Mouse (Mus musculus) liver, adult (tissue): ENCODE results near the gene Mocs1.

ENCODE experiments used
- GATA4 ChIP-seq: IDR thresholded peaks from 2 replicates; pipeline ENCODE4 v1.6.1; 2014; ENCODE audit warnings: mild to moderate bottlenecking, low read length; ENCODE audit not compliant: insufficient replicate concordance

The Mocs1 gene

DNA sequence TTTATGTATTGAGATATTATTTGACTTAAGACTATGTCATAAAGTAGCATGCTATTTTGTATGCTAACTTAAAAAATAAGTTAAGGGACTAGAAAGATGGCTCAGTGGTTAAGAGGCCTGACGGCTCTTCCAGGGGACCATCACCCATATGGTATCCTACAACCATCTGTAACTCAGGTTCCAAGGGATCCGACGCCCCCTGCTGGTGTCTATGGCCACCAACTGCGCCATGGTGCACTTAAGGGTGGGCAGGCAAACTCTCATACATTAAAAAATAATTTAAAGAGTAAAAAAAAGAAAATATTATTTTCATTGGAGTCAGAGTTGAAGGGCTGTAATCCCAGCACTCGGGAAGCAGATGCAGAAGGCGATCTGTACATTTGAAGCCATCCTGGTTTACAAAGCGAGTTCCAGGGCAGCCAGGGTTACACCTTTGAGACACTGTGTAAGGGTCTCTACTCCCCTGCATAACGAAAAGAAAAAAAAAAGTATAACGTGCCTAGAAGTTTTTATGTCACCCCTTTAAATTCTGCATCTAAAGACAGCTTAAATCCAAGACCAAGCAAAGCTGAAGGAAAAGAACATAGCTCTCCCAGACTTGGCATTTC is 427 bp upstream of the Mocs1 start:
- TF ChIP-seq GATA4, result no peak

DNA sequence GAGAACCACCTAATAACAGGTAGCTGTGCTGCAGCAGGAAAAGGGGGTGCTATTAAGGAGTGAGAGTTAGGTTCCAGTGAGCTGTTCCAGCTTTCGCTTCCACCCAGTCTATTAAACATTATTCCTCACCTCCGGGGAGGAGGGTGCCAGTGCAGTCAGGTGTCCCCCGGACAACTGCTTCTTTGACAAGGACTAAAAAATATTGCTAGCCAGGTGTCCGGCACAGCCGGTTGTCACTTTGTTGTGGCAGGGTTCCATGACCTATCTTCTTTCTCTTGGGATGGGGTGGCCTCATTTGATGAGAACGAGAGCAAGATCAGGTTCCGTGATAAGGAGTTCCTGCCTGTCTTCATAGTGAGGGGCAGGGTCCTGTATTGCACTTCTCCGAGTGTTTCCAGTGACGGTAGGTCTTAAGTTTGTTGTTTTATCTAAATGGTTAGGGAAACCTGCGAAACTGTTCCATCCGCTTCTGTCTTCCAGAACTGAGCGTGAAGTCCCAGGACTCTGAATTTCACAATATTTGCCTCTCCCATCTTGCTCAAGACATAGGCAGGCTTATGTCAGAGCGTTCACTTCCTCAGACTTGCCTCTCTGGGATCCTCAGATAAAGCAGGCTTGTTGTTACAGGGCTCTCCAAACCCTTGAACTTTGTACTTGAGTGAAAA is 721 bp downstream of the Mocs1 start:
- no peak for TF ChIP-seq GATA4

DNA sequence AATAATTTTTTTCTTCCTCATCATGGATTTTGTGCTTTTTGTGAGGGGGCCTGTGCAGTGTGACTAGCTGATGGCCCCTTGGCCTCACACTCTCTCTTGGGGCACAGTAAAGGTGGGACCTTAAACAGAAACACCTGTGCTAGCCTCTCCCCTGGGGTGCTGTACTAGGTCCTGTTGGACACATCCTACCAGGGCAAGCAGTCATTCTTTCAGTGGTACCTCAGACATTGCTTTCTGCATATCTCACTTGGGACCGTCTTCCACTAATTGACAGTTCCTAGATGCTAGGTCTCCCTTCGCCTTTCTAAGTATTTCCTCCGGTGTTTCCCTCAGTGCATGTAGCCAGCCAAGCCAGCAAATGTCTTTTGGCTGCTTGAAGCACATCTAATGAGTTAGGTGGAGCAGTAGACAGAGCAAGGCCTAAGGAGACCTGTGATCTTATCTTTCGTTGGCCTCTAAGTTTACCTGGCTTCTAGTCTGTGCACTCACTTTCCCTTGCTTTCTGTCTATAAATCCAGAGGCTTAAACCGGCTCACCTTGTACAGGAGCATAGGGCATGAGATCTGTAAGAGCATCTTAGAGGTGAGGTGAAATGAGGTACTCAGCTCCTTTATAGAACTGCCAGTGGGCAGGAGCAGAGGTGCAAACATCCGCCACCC is 1.4 kb downstream of the Mocs1 start:
- TF ChIP-seq GATA4, result no peak

DNA sequence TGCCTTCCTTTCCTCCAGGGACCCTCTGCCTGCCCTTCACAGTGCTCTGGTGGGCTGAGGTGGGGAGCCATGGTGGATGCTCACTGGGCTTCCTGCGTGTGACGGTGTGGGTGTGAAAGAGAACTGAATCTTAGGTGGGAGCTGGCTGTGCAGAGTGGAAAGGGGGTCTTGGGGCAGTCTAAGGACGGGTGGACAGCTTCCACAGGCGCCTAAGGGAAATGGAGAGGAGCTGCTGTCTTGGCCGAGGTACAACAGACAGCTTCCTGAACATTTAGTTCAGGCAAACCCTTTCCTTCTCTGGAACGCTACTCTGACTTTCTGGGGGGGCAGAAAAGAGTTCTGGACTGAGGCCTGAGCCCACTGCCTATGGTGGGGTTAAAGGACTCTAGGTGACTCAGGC is 2.0 kb downstream of the Mocs1 start:
- TF ChIP-seq GATA4, result no peak

DNA sequence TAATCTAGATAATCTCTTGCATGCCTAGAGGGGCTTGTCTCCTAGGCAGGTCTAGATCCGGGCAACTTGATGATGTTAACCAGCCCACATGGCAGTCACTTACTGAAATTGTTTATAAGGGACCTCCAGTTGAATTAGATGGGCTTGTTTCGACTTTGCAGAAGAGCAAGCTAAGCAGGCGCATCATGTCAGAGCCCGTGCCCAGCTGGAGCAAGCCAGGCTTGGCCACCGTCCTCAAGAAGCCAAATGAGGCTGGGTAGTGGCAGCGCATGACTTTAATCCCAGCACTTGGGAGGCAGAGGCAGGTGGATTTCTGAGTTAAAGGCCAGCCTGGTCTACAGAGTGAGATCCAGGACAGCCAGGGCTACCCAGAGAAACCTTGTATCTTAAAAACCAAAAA is 3.0 kb downstream of the Mocs1 start:
- TF ChIP-seq GATA4, result no peak

DNA sequence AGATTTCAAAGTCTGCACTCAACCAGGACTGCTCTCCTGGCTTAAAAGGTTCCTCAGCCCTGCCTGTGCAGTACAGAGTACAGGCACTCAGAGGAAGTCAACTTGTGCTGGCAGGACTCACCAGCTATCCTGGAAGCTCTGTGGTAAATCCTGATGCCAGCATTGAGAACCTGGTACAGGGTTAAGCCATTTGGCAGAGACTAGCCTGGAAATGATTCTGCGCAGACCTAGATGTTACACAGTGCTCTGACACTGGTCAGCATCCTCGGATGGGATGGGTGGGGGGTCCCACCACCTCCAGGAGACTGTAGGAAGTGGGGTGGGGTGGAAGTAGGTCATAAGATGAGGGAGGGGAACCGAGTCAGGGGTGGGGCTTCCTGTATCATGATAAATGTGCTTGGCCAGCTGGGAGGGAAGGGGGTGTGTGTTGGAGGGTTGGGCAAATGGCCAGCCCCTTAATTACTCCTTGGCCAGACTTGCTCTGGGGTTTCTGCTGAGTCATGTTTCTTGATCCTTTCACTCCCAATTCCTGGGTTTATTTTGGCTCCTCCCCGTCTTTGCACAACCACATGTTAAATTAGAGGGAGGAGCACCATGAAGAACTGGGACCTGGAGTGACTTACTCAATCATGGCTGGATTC is 4.0 kb downstream of the Mocs1 start:
- TF ChIP-seq GATA4, result no peak

DNA sequence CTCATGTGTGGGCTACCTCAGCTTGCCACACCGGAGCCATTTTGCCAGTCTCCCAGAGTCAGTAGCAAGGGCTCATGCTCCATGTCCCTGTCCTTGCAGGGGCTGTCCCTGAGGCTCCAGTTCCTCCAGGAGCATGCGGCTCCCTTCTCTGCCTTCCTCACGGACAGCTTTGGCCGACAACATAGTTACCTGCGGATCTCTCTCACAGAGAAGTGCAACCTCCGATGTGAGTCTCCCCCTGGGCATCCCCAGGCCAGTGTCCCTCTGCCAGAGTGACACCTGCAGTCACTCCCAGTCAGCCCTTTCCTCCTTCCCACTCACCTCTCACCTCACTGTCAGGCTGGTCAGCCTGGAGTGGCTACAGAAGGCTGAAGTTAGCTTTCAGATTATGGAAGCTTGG is 4.9 kb downstream of the Mocs1 start:
- TF ChIP-seq GATA4, result no peak

DNA sequence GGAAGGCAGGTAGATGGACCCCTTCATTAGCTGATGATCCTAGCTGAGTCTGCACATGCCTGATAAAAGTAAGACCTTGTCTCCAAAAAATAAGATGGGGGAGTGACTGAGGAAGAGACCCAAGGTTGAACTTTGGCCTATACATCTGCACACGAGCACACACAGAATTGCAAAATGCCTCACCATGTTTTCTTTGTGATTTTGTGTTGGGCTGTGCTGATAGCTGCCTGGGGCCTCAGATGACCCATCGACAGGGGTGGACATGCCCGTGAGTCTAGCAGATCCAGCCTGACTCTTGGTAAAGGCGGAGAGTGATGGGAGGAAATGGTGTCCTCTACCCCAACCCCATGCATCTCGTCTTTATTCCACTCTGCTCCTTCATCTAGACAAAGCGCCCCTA is 6.1 kb downstream of the Mocs1 start:
- TF ChIP-seq GATA4, result no peak

DNA sequence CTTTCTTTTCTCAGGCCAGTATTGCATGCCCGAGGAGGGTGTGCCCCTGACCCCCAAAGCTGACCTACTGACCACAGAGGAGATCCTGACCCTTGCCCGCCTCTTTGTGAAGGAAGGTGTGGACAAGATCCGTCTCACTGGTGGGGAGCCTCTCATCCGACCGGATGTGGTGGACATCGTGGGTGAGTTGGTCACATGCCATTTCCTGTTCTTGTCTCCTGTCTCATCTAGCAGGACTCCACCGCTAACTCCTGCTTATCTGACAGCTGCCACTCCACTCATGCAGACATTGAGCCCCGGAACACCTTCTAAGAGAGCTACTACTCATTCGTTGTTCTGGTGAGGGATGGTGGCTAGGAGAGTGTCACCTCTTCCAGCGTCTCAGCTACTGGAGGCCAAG is 6.9 kb downstream of the Mocs1 start:
- TF ChIP-seq GATA4, result no peak

DNA sequence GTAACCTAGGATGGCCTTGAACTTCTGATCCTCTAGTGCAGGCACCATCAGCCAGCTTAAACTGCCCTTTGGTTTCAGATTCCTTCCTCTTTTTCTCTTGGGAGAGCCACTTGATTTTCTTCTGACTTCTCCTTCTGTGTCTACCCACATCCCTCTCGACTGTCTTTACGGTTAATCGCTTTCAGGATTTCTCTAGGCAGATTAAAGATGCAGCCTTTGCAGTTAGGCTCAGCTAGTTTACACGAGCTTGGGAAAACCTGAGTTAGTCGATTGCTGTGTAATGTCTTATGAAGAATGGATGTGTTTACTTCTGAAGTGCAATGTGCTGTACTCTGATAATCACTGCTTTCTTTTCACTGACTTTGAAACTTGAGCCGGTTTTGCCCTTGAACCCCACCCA is 8.5 kb downstream of the Mocs1 start:
- no peak for TF ChIP-seq GATA4

DNA sequence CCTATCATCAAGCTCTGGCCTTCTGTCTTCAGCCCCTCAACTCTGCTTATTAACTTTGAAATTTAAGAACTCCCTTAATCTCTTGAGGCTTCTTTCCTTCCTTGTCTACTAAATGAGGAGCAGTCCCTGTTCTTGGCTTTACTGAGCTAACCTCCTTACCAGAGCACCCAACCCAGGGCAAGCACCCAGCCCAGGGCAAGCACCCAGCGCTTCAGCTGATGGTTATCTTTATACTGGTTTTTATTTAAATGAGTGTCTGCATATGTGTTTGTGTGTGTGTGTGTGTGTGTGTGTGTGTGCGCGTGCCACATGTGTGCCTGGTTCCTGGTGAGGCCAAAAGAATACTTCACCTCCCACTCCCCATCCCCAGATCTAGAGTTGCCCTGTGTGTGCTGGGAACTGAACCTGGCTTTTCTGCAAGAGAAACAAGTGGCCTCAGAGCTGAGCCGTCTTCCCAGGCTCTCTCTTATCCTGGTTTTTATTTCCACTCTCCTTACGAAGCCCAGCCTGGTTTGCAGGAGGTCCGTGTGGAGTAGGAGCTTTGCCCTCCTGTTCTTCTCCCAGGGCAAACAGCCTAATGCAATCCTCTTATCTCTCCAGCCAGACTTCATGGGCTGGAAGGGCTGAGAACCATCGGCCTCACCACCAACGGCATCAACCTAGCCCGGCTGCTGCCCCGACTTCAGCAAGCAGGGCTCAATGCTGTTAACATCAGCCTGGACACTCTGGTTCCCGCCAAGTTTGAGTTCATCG is 10.8 kb downstream of the Mocs1 start:
- TF ChIP-seq GATA4, result no peak

DNA sequence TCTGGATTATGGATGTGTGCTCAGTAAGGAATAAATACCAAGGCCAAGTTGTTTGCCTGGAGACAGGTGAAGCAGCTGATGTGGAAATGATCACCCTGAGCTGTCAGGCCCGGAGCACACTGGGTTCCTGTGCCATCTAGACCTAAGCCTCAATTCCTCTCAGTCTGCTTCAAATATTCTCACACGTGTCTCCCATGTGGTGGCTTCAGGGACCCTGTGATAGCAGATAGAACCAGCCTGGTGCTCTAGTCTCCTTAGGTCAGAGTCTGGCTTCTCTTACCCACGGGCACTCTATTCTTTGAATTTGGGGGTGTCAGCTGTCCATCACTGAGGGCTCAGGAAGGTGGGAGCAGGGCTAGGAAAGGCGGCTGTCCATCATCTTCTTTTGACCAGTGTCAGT is 11.5 kb downstream of the Mocs1 start:
- TF ChIP-seq GATA4, result no peak

DNA sequence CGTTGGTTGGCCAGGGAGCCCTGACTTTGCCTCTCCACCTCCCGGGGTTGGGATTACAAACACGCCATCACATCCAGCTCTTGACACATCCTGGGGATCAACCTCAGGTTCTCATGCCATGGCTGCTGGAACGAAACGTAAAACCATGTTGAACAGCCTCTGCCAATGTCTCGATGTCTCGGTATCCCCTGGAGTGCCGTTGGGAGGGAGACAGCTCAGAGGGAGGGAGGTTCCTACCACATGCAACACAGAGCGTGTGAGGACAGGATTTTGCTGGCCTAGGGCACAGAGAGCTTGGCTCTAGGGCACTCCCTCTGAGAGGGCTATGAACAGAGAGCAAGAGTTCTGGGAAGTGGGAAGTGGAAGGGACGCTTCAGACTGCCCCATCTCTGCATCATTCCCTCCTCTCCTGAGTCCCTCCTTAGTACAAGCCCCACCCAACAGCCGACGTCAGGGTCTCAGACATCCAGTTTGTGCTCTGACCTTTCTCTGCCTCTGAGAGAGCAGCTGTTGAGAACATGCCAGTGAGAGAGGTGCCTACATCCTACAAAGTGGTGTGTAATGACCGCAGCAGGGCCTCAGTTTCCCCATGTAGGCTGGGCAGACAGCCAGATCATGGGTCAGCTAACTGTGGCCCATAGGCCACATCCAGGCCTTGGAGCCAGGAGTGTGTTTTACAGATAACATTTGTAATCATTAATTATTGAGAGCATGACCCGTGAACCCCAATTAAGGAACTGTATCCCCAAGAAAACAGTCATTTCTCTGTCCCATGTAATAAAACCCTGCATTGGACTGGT is 12.4 kb downstream of the Mocs1 start:
- no peak for TF ChIP-seq GATA4

DNA sequence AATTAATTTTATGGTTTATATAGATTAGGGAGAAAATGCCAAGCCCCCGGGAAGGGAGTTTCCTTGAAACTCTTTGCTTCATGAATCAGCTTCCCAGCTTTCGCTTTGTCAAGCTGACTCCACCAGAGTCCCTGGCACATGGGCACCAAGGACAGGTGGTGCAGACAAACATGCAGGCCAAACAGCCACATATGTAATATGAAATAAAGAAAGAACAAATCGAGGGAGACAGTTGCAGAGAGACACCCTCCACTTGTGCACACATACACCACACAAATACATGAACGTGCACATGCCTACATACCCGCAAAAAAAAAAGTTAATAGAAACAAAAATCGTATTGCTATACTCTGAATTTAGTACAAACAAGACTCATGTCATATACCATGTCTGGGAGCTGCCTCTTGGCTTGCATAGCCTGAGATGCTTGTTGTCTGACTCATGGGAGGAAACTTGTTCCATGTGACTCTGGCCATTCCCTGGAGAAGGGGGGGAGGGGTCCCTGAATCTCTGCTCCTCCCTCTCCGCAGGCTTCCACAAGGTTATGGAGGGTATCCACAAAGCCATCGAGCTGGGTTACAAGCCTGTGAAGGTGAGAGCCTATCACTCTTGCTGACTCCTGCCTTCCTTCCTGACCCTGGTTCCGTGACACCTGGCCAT is 20.5 kb downstream of the Mocs1 start:
- no peak for TF ChIP-seq GATA4
